Mouse (Mus musculus): Measurements from ENCODE around the gene 2310011J03Rik. TPM values are rescaled to one million over a fixed set of nuclear protein-coding genes. Genes with fewer than 3 reads are reported as not detected.

2310011J03Rik gene
- total and polyA plus RNA-seq, 3 experiments = 13.3 to 27.3 (median 14.5) TPM

GRCm38 (mm10) chr10:80292251-80293146 lies 27.8 kb downstream of the 2310011J03Rik start, which contains the start of gene Rps15:
Gene Rps15, plus strand, starts transcription at chr10:80292453.
- peak within 1 kb of the TSS; percentile 81 for H3K9ac ChIP-seq (ENCODE audit: low read depth, low read length)
- intact Hi-C loops (cut with DNase I) = loop anchor here (2.0 to 10.0 kb wide), 2 partner anchors 28 to 262 kb away; no protein-coding TSS in a partner anchor
- H3K27ac ChIP-seq = peak within 1 kb of the TSS; percentile 83
- H3K36me3 ChIP-seq (ENCODE audit: control insufficient read depth, insufficient read depth, low read length) = no peaks in the 10 kb centered on the region
- H3K4me3 ChIP-seq = peak within 1 kb of the TSS; percentile 97
- H3K27me3 ChIP-seq (ENCODE audit: control insufficient read depth, insufficient read depth, low read length) = no peaks in the 10 kb centered on the region
- peaks cover 7% of the 10 kb centered on the region for H3K4me1 ChIP-seq (ENCODE audit: control insufficient read depth, insufficient read depth, low read length)
- TF ChIP-seq EP300 (IDR thresholded peaks at IDR 0.05; ENCODE audit: insufficient read depth, low read depth, low read length) (peak; percentile 86), POLR2A (IDR thresholded peaks at IDR 0.05; ENCODE audit: insufficient read depth, low read depth, low read length) (peak; percentile 98), CTCF (IDR thresholded peaks at IDR 0.05) (peak; percentile 97)
- under 1% methylated on average over 72 of the region's 72 CpGs for WGBS
- H3K79me2 ChIP-seq (replicated peaks; ENCODE audit: control insufficient read depth, insufficient read depth, low read length) = no peaks in the 10 kb centered on the region
- peak; percentile 94 for DNase-seq

- DNase-seq = no peak
- Histone ChIP-seq H3K4me3 (no peak overlapping the region), H3K36me3 (ENCODE audit: control insufficient read depth, insufficient read depth, low read length) (no peaks in the 10 kb centered on the region), H3K9ac (ENCODE audit: low read depth, low read length) (no peak overlapping the region), H3K27me3 (ENCODE audit: control insufficient read depth, insufficient read depth, low read length) (no peaks in the 10 kb centered on the region), H3K27ac (no peak overlapping the region), H3K4me1 (ENCODE audit: control insufficient read depth, insufficient read depth, low read length) (peaks cover 7% of the 10 kb centered on the region), H3K79me2 (replicated peaks; ENCODE audit: control insufficient read depth, insufficient read depth, low read length) (no peaks in the 10 kb centered on the region)
- TF ChIP-seq CTCF (IDR thresholded peaks at IDR 0.05) (peak; percentile 35), EP300 (IDR thresholded peaks at IDR 0.05; ENCODE audit: insufficient read depth, low read depth, low read length) (no peak)
- 72% methylated on average over 8 of the region's 8 CpGs for WGBS
- intact Hi-C loops (cut with DNase I) = no loop called here
Observed at GRCm38 (mm10) chr10:80288657-80289056, 31.7 kb downstream of the 2310011J03Rik start.

GRCm38 (mm10) chr10:80288097-80288496 lies 32.2 kb downstream of the 2310011J03Rik start:
- DNase-seq = no peak
- H3K4me1 ChIP-seq (ENCODE audit: control insufficient read depth, insufficient read depth, low read length) = peaks cover 6% of the 10 kb centered on the region
- H3K4me3 ChIP-seq = no peak overlapping the region
- intact Hi-C loops (cut with DNase I) = no loop called here
- H3K27me3 ChIP-seq (ENCODE audit: control insufficient read depth, insufficient read depth, low read length) = no peaks in the 10 kb centered on the region
- H3K27ac ChIP-seq = no peak overlapping the region
- no peaks in the 10 kb centered on the region for H3K79me2 ChIP-seq (replicated peaks; ENCODE audit: control insufficient read depth, insufficient read depth, low read length)
- 93% methylated on average over 12 of the region's 12 CpGs for WGBS
- H3K36me3 ChIP-seq (ENCODE audit: control insufficient read depth, insufficient read depth, low read length) = no peaks in the 10 kb centered on the region
- TF ChIP-seq CTCF (IDR thresholded peaks at IDR 0.05) (no peak), POLR2A (IDR thresholded peaks at IDR 0.05; ENCODE audit: insufficient read depth, low read depth, low read length) (no peak), EP300 (IDR thresholded peaks at IDR 0.05; ENCODE audit: insufficient read depth, low read depth, low read length) (no peak)
- no peak overlapping the region for H3K9ac ChIP-seq (ENCODE audit: low read depth, low read length)

- no peaks in the 10 kb centered on the region for H3K36me3 ChIP-seq (ENCODE audit: control insufficient read depth, insufficient read depth, low read length)
- no peak overlapping the region for H3K27ac ChIP-seq
- DNase-seq = no peak
- peaks cover 4% of the 10 kb centered on the region; the same call in 1 of the 2 replicates for H3K4me1 ChIP-seq (ENCODE audit: control insufficient read depth, insufficient read depth, low read length)
- 66% methylated on average over 10 of the region's 15 CpGs for WGBS
- H3K79me2 ChIP-seq (replicated peaks; ENCODE audit: control insufficient read depth, insufficient read depth, low read length) = no peaks in the 10 kb centered on the region
- no peak overlapping the region for H3K4me3 ChIP-seq
- intact Hi-C loops (cut with DNase I) = no loop called here
- TF ChIP-seq EP300 (IDR thresholded peaks at IDR 0.05; ENCODE audit: insufficient read depth, low read depth, low read length) = no peak
- TF ChIP-seq POLR2A (IDR thresholded peaks at IDR 0.05; ENCODE audit: insufficient read depth, low read depth, low read length) = no peak
- no peak for TF ChIP-seq CTCF (IDR thresholded peaks at IDR 0.05)
- H3K27me3 ChIP-seq (ENCODE audit: control insufficient read depth, insufficient read depth, low read length) = no peaks in the 10 kb centered on the region
- H3K9ac ChIP-seq (ENCODE audit: low read depth, low read length) = no peak overlapping the region
Observed at GRCm38 (mm10) chr10:80285222-80286070, 34.9 kb downstream of the 2310011J03Rik start.

GRCm38 (mm10) chr10:80282481-80283441 lies 37.6 kb downstream of the 2310011J03Rik start:
- Histone ChIP-seq H3K4me1 (ENCODE audit: control insufficient read depth, insufficient read depth, low read length) (peaks cover 4% of the 10 kb centered on the region; the same call in 1 of the 2 replicates), H3K79me2 (replicated peaks; ENCODE audit: control insufficient read depth, insufficient read depth, low read length) (no peaks in the 10 kb centered on the region), H3K9ac (ENCODE audit: low read depth, low read length) (peak overlapping the region; percentile 17; the same call in 1 of the 2 replicates), H3K27me3 (ENCODE audit: control insufficient read depth, insufficient read depth, low read length) (no peaks in the 10 kb centered on the region), H3K27ac (peak overlapping the region; percentile 78), H3K36me3 (ENCODE audit: control insufficient read depth, insufficient read depth, low read length) (no peaks in the 10 kb centered on the region), H3K4me3 (no peak overlapping the region)
- no peak for DNase-seq
- 66% methylated on average over 20 of the region's 20 CpGs for WGBS
- intact Hi-C loops (cut with DNase I) = no loop called here
- TF ChIP-seq POLR2A (IDR thresholded peaks at IDR 0.05; ENCODE audit: insufficient read depth, low read depth, low read length) (no peak), CTCF (IDR thresholded peaks at IDR 0.05) (no peak), EP300 (IDR thresholded peaks at IDR 0.05; ENCODE audit: insufficient read depth, low read depth, low read length) (0 out of 2 replicates have a peak, but pooled peaks have one; percentile 34)
